Mouse (Mus musculus): ENCODE data around the gene Map3k5. TPM values are rescaled to one million over a fixed set of nuclear protein-coding genes. Genes with fewer than 3 reads are reported as not detected.

The Map3k5 gene
- polyA plus RNA-seq, 1 experiment from 2014 or later = 3.1 TPM

GRCm38 (mm10) chr10:20169927-20170604, 235.8 kb downstream of the Map3k5 start:
- no peaks in the 10 kb centered on the region for H3K27me3 ChIP-seq (replicated peaks; ENCODE audit: insufficient read depth, low read length)
- no peak for DNase-seq (ENCODE audit: low spot score)
- WGBS = 17% methylated on average over 19 of the region's 19 CpGs
- no peak for TF ChIP-seq EP300 (IDR thresholded peaks at IDR 0.05)
- no peak for TF ChIP-seq CTCF (IDR thresholded peaks at IDR 0.05)
- peak overlapping the region; percentile 45 for H3K4me2 ChIP-seq (replicated peaks; ENCODE audit: low read depth, low read length)
- no peak overlapping the region for H3K4me3 ChIP-seq (ENCODE audit: low read depth, low read length)
- H3K4me1 ChIP-seq (ENCODE audit: insufficient read depth, low read depth, low read length) = peaks cover 2% of the 10 kb centered on the region; the same call in 1 of the 2 replicates
- no peaks in the 10 kb centered on the region for H3K36me3 ChIP-seq (ENCODE audit: insufficient read depth, low read length)
- H3K9ac ChIP-seq (replicated peaks; ENCODE audit: low read depth) = no peak overlapping the region
- no peak overlapping the region for H3K27ac ChIP-seq (ENCODE audit: low read length)
- no peak for ATAC-seq
- no peaks in the 10 kb centered on the region for H3K9me3 ChIP-seq (ENCODE audit: low read length)

- 14% methylated on average over 11 of the region's 11 CpGs for WGBS
- Histone ChIP-seq H3K4me1 (ENCODE audit: insufficient read depth, low read depth, low read length) (peaks cover 2% of the 10 kb centered on the region; the same call in 1 of the 2 replicates), H3K9me3 (ENCODE audit: low read length) (no peaks in the 10 kb centered on the region), H3K27me3 (replicated peaks; ENCODE audit: insufficient read depth, low read length) (no peaks in the 10 kb centered on the region), H3K36me3 (ENCODE audit: insufficient read depth, low read length) (no peaks in the 10 kb centered on the region), H3K4me3 (ENCODE audit: low read depth, low read length) (no peak overlapping the region), H3K27ac (ENCODE audit: low read length) (no peak overlapping the region), H3K9ac (replicated peaks; ENCODE audit: low read depth) (no peak overlapping the region), H3K4me2 (replicated peaks; ENCODE audit: low read depth, low read length) (peak overlapping the region; percentile 45)
- DNase-seq (ENCODE audit: low spot score) (peak; percentile 91), ATAC-seq (peak; percentile 96)
- no peak for TF ChIP-seq EP300 (IDR thresholded peaks at IDR 0.05)
- TF ChIP-seq CTCF (IDR thresholded peaks at IDR 0.05) = peak; percentile 98
Measured at GRCm38 (mm10) chr10:20170605-20171088, 236.4 kb downstream of the Map3k5 start.

- Histone ChIP-seq H3K27ac (ENCODE audit: low read length) (no peak overlapping the region), H3K4me1 (ENCODE audit: insufficient read depth, low read depth, low read length) (peaks cover 2% of the 10 kb centered on the region; the same call in 1 of the 2 replicates), H3K36me3 (ENCODE audit: insufficient read depth, low read length) (no peaks in the 10 kb centered on the region), H3K9ac (replicated peaks; ENCODE audit: low read depth) (no peak overlapping the region), H3K4me2 (replicated peaks; ENCODE audit: low read depth, low read length) (no peak overlapping the region), H3K27me3 (replicated peaks; ENCODE audit: insufficient read depth, low read length) (no peaks in the 10 kb centered on the region), H3K9me3 (ENCODE audit: low read length) (no peaks in the 10 kb centered on the region), H3K4me3 (ENCODE audit: low read depth, low read length) (no peak overlapping the region)
- DNase-seq (ENCODE audit: low spot score) (no peak), ATAC-seq (no peak)
- WGBS = 71% methylated on average over 12 of the region's 12 CpGs
- no peak for TF ChIP-seq CTCF (IDR thresholded peaks at IDR 0.05)
- no peak for TF ChIP-seq EP300 (IDR thresholded peaks at IDR 0.05)
Measured at GRCm38 (mm10) chr10:20171209-20171608, 236.9 kb downstream of the Map3k5 start.

- Histone ChIP-seq H3K4me1 (ENCODE audit: insufficient read depth, low read depth, low read length) (peaks cover 2% of the 10 kb centered on the region; the same call in 1 of the 2 replicates), H3K27ac (ENCODE audit: low read length) (no peak overlapping the region), H3K9ac (replicated peaks; ENCODE audit: low read depth) (no peak overlapping the region), H3K36me3 (ENCODE audit: insufficient read depth, low read length) (no peaks in the 10 kb centered on the region), H3K27me3 (replicated peaks; ENCODE audit: insufficient read depth, low read length) (no peaks in the 10 kb centered on the region), H3K4me2 (replicated peaks; ENCODE audit: low read depth, low read length) (no peak overlapping the region), H3K4me3 (ENCODE audit: low read depth, low read length) (no peak overlapping the region), H3K9me3 (ENCODE audit: low read length) (no peaks in the 10 kb centered on the region)
- TF ChIP-seq EP300 (IDR thresholded peaks at IDR 0.05) = no peak
- DNase-seq (ENCODE audit: low spot score) = no peak
- WGBS = 39% methylated on average over 4 of the region's 4 CpGs
- ATAC-seq = no peak
Measured at GRCm38 (mm10) chr10:20171756-20172155, 237.5 kb downstream of the Map3k5 start.

GRCm38 (mm10) chr10:20173733-20174132, 239.5 kb downstream of the Map3k5 start:
- TF ChIP-seq CTCF (IDR thresholded peaks at IDR 0.05) (no peak), EP300 (IDR thresholded peaks at IDR 0.05) (no peak)
- no peak overlapping the region for H3K4me2 ChIP-seq (replicated peaks; ENCODE audit: low read depth, low read length)
- H3K36me3 ChIP-seq (ENCODE audit: insufficient read depth, low read length) = no peaks in the 10 kb centered on the region
- H3K4me1 ChIP-seq (ENCODE audit: insufficient read depth, low read depth, low read length) = peaks cover 10% of the 10 kb centered on the region
- no peak for ATAC-seq
- no peak overlapping the region for H3K9ac ChIP-seq (replicated peaks; ENCODE audit: low read depth)
- DNase-seq (ENCODE audit: low spot score) = no peak
- H3K4me3 ChIP-seq (ENCODE audit: low read depth, low read length) = no peak overlapping the region
- H3K27me3 ChIP-seq (replicated peaks; ENCODE audit: insufficient read depth, low read length) = no peaks in the 10 kb centered on the region
- 85% methylated on average over 4 of the region's 4 CpGs for WGBS
- no peaks in the 10 kb centered on the region for H3K9me3 ChIP-seq (ENCODE audit: low read length)
- no peak overlapping the region for H3K27ac ChIP-seq (ENCODE audit: low read length)

GRCm38 (mm10) chr10:20176054-20176453, 241.8 kb downstream of the Map3k5 start:
- no peak overlapping the region for H3K4me3 ChIP-seq (ENCODE audit: low read depth, low read length)
- H3K4me1 ChIP-seq (ENCODE audit: insufficient read depth, low read depth, low read length) = peaks cover 8% of the 10 kb centered on the region; the same call in 1 of the 2 replicates
- TF ChIP-seq CTCF (IDR thresholded peaks at IDR 0.05) (no peak), EP300 (IDR thresholded peaks at IDR 0.05) (no peak)
- ATAC-seq (no peak), DNase-seq (ENCODE audit: low spot score) (no peak)
- H3K9me3 ChIP-seq (ENCODE audit: low read length) = no peaks in the 10 kb centered on the region
- H3K4me2 ChIP-seq (replicated peaks; ENCODE audit: low read depth, low read length) = no peak overlapping the region
- 65% methylated on average over 7 of the region's 7 CpGs for WGBS
- H3K27ac ChIP-seq (ENCODE audit: low read length) = no peak overlapping the region
- H3K27me3 ChIP-seq (replicated peaks; ENCODE audit: insufficient read depth, low read length) = no peaks in the 10 kb centered on the region
- H3K36me3 ChIP-seq (ENCODE audit: insufficient read depth, low read length) = no peaks in the 10 kb centered on the region
- no peak overlapping the region for H3K9ac ChIP-seq (replicated peaks; ENCODE audit: low read depth)
